Mouse (Mus musculus) forebrain, embryonic 12.5 days (tissue): ENCODE results near the gene Fam45a. TPM values are rescaled to one million over a fixed set of nuclear protein-coding genes. Genes with fewer than 3 reads are reported as not detected.

Source experiments
- ATAC-seq: fragments of 200-750 bp; cut with Nextera tagmentation; 2 replicates; pipeline ENCODE4 v1.8.0; 2017; ENCODE audit warnings: moderate TSS enrichment; ENCODE audit not compliant: low FRiP score
- H3K27ac ChIP-seq: fragments of 300-500 bp; sonication (generic); 2 replicates; pipeline ENCODE4 v1.5.1; 2016; ENCODE audit warnings: mild to moderate bottlenecking
- H3K27me3 ChIP-seq: fragments of 300-500 bp; sonication (generic); 2 replicates; pipeline ENCODE4 v1.6.1; 2016; ENCODE audit warnings: mild to moderate bottlenecking
- H3K36me3 ChIP-seq: fragments of 300-500 bp; sonication (generic); replicated peaks from 2 replicates; pipeline ENCODE4 v1.6.1; 2016; ENCODE audit warnings: mild to moderate bottlenecking
- H3K4me1 ChIP-seq: fragments of 300-500 bp; sonication (generic); 2 replicates; pipeline ENCODE4 v1.6.1; 2016
- H3K4me2 ChIP-seq: fragments of 300-500 bp; sonication (generic); 2 replicates; pipeline ENCODE4 v1.6.1; 2016; ENCODE audit warnings: mild to moderate bottlenecking, moderate library complexity
- H3K4me3 ChIP-seq: fragments of 300-500 bp; sonication (generic); replicated peaks from 2 replicates; pipeline ENCODE4 v1.5.1; 2016; ENCODE audit warnings: mild to moderate bottlenecking
- H3K9ac ChIP-seq: fragments of 300-500 bp; sonication (generic); 2 replicates; pipeline ENCODE4 v1.6.1; 2016; ENCODE audit warnings: mild to moderate bottlenecking
- H3K9me3 ChIP-seq: fragments of 300-500 bp; sonication (generic); 2 replicates; pipeline ENCODE4 v1.6.1; 2016
- WGBS: fragments of 180-500 bp; shearing (Covaris S2); methylation state at CpG from one replicate; pipeline ENCODE4 v1.1.7; 2016; 5-methylcytosine and 5-hydroxymethylcytosine counted together
- polyA plus RNA-seq: library from polyadenylated mRNA; unstranded; fragments of >200 nt; fragmentation: Nextera tagmentation; extraction: Ambion mirVana; gene quantifications from 2 replicates; pipeline ENCODE4 v1.2.1, GENCODE M21; 2016

The Fam45a gene
- 35.5 and 39.4 TPM in 2 replicates for polyA plus RNA-seq

DNA sequence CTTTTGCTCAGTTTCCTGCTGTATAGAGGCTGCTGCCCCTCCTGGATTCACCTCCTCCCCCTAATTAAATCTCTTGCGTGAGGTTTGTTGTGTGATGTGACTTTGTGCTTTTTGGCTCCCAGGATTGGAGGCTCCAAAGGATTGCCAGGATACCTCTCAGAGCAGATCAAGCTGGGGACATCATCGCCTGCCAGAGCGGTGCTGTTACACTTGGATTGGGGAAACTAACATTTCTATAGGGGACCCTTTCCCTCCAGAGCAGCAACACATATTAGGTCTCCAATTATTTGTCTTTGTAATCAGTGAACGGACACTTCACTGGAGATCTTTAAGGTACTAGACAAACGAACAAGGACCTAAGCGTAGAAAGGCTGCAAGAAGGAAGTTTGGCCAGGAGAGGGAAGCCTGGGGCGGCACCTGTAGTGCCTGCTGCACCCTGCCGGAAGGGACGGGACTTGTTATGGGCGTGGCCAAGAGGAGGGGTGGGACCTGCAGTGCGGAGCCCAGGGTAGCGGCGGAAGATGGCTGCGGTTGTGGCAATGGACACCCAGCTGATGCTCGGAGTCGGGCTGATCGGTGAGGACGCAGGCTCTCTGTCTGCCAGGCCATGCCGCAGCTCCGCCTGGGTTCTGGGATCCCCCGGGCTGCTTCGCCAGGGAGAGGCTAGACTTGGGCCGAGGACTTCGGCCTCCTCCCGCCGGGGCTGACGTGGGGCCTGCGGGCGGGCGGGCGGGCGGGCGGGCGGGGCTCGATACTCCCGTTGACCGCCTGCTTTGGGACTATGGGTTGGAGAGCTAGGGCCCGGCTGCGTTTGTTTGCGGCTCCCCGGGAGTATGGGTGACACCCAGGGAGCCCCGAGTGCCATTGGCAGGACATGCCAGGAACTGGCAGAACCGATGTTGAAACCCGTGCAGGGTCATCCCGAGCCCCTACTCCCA lies at the start of gene Fam45a:
Gene Fam45a (plus strand): TSS at position 488 of the 938 bp plus-strand sequence.
- H3K9ac ChIP-seq, result peak within 1 kb of the TSS; percentile 87
- no peaks in the 10 kb centered on the region for H3K27me3 ChIP-seq
- peak within 1 kb of the TSS; percentile 66 for H3K27ac ChIP-seq
- peak within 1 kb of the TSS; percentile 61 for H3K4me2 ChIP-seq
- 2% methylated on average over 45 of the region's 45 CpGs for WGBS
- peak; percentile 100 for ATAC-seq
- peaks cover 9% of the 10 kb centered on the region for H3K4me1 ChIP-seq
- no peaks in the 10 kb centered on the region for H3K9me3 ChIP-seq
- peak within 1 kb of the TSS; percentile 81 for H3K4me3 ChIP-seq
- H3K36me3 ChIP-seq, result peaks cover 10% of the 10 kb centered on the region

DNA sequence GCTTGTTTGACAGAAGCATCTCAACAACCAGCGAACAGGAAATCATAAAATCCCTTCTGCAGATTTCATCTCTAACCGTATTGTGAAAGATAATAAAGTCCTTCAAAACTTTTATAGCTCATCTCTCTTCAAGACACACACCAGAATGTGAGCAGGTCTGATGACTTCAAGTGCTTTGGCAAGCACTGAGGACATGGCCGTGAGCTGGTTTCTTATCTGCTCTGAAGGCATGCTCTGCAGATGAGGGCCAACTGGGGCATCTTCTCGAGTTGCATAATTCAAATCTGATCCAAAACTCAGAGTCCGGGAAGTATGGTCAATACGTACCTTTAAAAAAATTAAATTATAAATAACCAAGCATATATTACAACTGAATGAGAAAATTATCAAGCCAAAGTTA lies 38.0 kb upstream of the Fam45a start:
- no peak overlapping the region for H3K4me3 ChIP-seq
- peaks cover 81% of the 10 kb centered on the region for H3K36me3 ChIP-seq
- no peaks in the 10 kb centered on the region for H3K4me1 ChIP-seq
- 96% methylated on average over 6 of the region's 6 CpGs for WGBS
- H3K27ac ChIP-seq, result no peak overlapping the region
- no peak overlapping the region for H3K9ac ChIP-seq
- no peak for ATAC-seq
- no peaks in the 10 kb centered on the region for H3K27me3 ChIP-seq
- H3K9me3 ChIP-seq, result no peaks in the 10 kb centered on the region
- no peak overlapping the region for H3K4me2 ChIP-seq

GRCm38 (mm10) chr19:60782034-60782433 lies 29.4 kb upstream of the Fam45a start:
- Histone ChIP-seq H3K4me1 (peaks cover 12% of the 10 kb centered on the region), H3K4me3 (no peak overlapping the region), H3K27ac (no peak overlapping the region), H3K9me3 (no peaks in the 10 kb centered on the region), H3K9ac (no peak overlapping the region), H3K36me3 (peaks cover 32% of the 10 kb centered on the region), H3K27me3 (no peaks in the 10 kb centered on the region), H3K4me2 (no peak overlapping the region)
- no peak for ATAC-seq
- WGBS, result 92% methylated on average over 3 of the region's 3 CpGs

GRCm38 (mm10) chr19:60784712-60785111 lies 26.7 kb upstream of the Fam45a start:
- Histone ChIP-seq H3K9ac (no peak overlapping the region), H3K4me2 (no peak overlapping the region), H3K4me3 (no peak overlapping the region), H3K4me1 (peaks cover 22% of the 10 kb centered on the region), H3K27me3 (no peaks in the 10 kb centered on the region), H3K27ac (no peak overlapping the region), H3K9me3 (no peaks in the 10 kb centered on the region), H3K36me3 (peaks cover 14% of the 10 kb centered on the region)
- WGBS, result 63% methylated on average over 1 of the region's 1 CpGs
- no peak for ATAC-seq

DNA sequence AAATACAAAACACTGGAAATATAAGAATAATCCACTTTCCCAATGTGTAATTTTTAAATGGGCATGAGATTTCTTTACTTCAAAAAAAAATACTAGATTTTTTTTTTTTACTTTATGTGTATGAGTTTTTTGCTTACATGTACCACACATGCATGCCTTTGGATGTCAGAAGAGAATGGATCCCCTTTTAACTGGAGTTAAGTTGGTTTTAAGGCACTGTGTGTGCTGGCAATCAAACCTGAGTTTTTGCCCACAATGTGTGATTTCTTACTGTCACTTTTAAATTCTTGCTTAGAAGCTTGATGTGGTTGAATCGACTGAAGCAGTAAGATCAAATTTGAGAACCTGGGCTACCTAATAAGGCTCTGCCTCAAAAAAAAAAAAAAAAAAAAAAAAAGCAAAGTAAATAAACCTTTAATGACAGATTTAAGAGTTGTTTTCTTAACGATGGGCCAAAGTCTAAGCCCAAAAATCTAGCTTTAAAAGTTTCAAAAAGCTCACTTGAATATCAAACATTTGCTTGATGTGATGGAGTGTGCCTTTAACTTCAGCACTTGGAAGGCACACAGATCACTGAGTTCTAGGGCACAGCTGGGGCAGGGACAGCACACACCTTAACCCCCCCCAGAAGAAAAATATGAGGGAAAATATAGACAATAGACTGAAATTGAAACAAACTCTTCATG lies 23.8 kb upstream of the Fam45a start:
- WGBS, result 70% methylated on average over 2 of the region's 2 CpGs
- Histone ChIP-seq H3K4me1 (peaks cover 26% of the 10 kb centered on the region), H3K27ac (no peak overlapping the region), H3K4me3 (no peak overlapping the region), H3K27me3 (no peaks in the 10 kb centered on the region), H3K9me3 (no peaks in the 10 kb centered on the region), H3K36me3 (peaks cover 3% of the 10 kb centered on the region; the same call in 1 of the 2 replicates), H3K4me2 (peak overlapping the region; percentile 31; the same call in 1 of the 2 replicates), H3K9ac (no peak overlapping the region)
- ATAC-seq, result no peak

DNA sequence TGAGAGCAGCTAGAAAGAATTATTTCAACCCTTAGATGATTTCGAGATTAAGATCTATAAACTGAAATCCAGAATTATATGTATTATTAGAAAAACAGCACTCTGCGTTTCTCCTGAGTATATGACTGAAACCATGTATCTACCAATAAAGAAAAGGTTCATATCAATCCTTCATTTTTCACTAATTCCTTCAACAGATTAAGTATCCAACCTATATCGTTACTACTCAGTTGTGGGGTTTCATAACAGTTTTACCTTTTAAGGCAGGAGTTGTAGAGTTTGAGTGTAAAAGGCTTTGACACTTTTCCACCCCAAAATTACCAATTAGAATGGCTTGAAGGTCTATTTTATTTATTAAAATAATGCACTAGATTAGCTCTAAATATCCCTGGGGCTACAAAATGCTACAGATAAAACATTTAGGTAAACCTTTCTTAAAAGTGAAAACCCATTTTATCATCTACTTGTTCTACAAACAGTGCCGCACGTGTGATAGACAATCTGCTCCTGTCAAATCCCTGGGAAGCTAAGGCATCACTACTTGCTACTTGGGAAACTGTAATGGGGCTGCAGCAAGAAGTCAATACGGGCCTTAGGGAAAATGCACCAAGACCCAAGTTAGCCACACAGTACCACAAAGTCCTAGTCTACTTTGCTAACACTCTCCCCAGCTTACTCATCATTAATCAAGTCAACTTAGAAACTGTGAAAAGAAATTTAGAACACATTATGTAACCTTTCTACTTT lies 23.0 kb upstream of the Fam45a start:
- H3K36me3 ChIP-seq, result peaks cover 3% of the 10 kb centered on the region; the same call in 1 of the 2 replicates
- no peaks in the 10 kb centered on the region for H3K27me3 ChIP-seq
- H3K4me2 ChIP-seq, result peak overlapping the region; percentile 73
- ATAC-seq, result no peak
- peak overlapping the region; percentile 98 for H3K4me3 ChIP-seq
- peaks cover 23% of the 10 kb centered on the region for H3K4me1 ChIP-seq
- no peak overlapping the region for H3K27ac ChIP-seq
- WGBS, result 57% methylated on average over 6 of the region's 6 CpGs
- 0 out of 2 replicates have a peak overlapping the region, but pooled peaks have one; percentile 4 for H3K9ac ChIP-seq
- no peaks in the 10 kb centered on the region for H3K9me3 ChIP-seq

DNA sequence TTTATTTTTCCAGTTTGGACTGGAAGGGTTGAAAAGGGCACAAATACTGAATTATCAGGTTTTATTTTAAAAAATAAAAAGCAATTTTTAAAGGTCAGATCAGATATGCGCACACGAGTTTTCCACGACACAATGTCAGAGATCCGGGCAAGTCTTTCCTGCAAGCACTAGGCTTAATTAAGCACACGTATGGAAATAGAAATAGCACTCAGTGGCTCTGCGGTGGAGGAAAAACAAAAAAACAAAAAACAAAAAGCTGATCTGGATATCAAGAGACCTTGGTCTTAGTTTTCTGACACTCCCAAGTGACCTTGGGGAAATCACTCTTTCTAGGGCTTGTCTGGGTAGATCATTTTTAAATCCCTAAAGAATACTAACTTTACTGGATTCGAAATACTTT lies 21.9 kb upstream of the Fam45a start:
- Histone ChIP-seq H3K4me2 (peak overlapping the region; percentile 73), H3K9me3 (no peaks in the 10 kb centered on the region), H3K36me3 (no peaks in the 10 kb centered on the region), H3K9ac (peak overlapping the region; percentile 99), H3K27ac (peak overlapping the region; percentile 97), H3K27me3 (no peaks in the 10 kb centered on the region), H3K4me3 (peak overlapping the region; percentile 98), H3K4me1 (peaks cover 23% of the 10 kb centered on the region)
- no peak for ATAC-seq
- WGBS, result 2% methylated on average over 7 of the region's 7 CpGs

GRCm38 (mm10) chr19:60789919-60790506 lies 21.4 kb upstream of the Fam45a start:
- peak; percentile 82 for ATAC-seq
- Histone ChIP-seq H3K36me3 (no peaks in the 10 kb centered on the region), H3K9me3 (no peaks in the 10 kb centered on the region), H3K4me3 (peak overlapping the region; percentile 98), H3K9ac (peak overlapping the region; percentile 99), H3K4me1 (peaks cover 23% of the 10 kb centered on the region), H3K4me2 (peak overlapping the region; percentile 73), H3K27ac (peak overlapping the region; percentile 97), H3K27me3 (no peaks in the 10 kb centered on the region)
- under 1% methylated on average over 59 of the region's 60 CpGs for WGBS

GRCm38 (mm10) chr19:60790551-60791161 lies 20.7 kb upstream of the Fam45a start, which contains the start of gene Eif3a:
TSS of gene Eif3a (minus strand) at chr19:60790658.
- no peaks in the 10 kb centered on the region for H3K9me3 ChIP-seq
- WGBS, result under 1% methylated on average over 54 of the region's 57 CpGs
- H3K36me3 ChIP-seq, result no peaks in the 10 kb centered on the region
- peaks cover 23% of the 10 kb centered on the region for H3K4me1 ChIP-seq
- peak within 1 kb of the TSS; percentile 73 for H3K4me2 ChIP-seq
- peak within 1 kb of the TSS; percentile 99 for H3K9ac ChIP-seq
- H3K4me3 ChIP-seq, result peak within 1 kb of the TSS; percentile 98
- peak; percentile 95 for ATAC-seq
- peak within 1 kb of the TSS; percentile 97 for H3K27ac ChIP-seq
- no peaks in the 10 kb centered on the region for H3K27me3 ChIP-seq

DNA sequence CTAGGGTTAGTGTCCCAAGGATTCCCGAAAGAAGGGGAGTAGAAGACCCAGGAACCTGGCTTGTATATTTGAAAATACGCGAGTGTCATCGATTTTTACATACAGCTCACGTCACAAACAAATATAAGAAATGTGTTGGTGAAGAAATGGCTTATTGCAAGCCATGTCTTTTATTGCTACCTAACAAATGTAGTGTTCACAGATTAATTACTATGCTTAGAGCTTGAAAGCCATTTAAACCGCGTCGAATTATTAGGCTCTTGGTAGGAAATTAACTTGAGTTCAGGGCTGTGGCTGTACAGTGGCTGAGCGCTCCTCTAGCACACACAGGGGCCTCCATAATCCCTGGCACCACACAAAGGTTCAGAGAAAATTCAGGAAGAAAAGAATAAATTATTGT lies 20.2 kb upstream of the Fam45a start:
- peaks cover 19% of the 10 kb centered on the region for H3K4me1 ChIP-seq
- peak; percentile 31; the same call in 1 of the 2 replicates for ATAC-seq
- peak overlapping the region; percentile 73 for H3K4me2 ChIP-seq
- H3K27me3 ChIP-seq, result no peaks in the 10 kb centered on the region
- WGBS, result 18% methylated on average over 9 of the region's 9 CpGs
- H3K4me3 ChIP-seq, result peak overlapping the region; percentile 98
- no peaks in the 10 kb centered on the region for H3K36me3 ChIP-seq
- H3K9me3 ChIP-seq, result no peaks in the 10 kb centered on the region
- H3K9ac ChIP-seq, result peak overlapping the region; percentile 99
- H3K27ac ChIP-seq, result peak overlapping the region; percentile 97

- Histone ChIP-seq H3K27ac (no peak overlapping the region), H3K36me3 (no peaks in the 10 kb centered on the region), H3K4me1 (peaks cover 10% of the 10 kb centered on the region), H3K4me2 (no peak overlapping the region), H3K27me3 (no peaks in the 10 kb centered on the region), H3K9me3 (no peaks in the 10 kb centered on the region), H3K9ac (no peak overlapping the region), H3K4me3 (no peak overlapping the region)
- ATAC-seq, result no peak
- 84% methylated on average over 2 of the region's 2 CpGs for WGBS
These were observed 18.1 kb upstream of the Fam45a start for GRCm38 (mm10) chr19:60793170-60793707.
